Mouse (Mus musculus): ENCODE results near the gene Mboat1.

Mboat1 gene

GRCm38 (mm10) chr13:30136243-30136922 is at the start of gene Mboat1:
Gene Mboat1, plus strand, starts transcription at chr13:30136489.
- peak; percentile 71 for DNase-seq (ENCODE audit: low spot score)

- DNase-seq (ENCODE audit: low spot score), result peak; percentile 38
These were observed 43.2 kb upstream of the Mboat1 start for GRCm38 (mm10) chr13:30093086-30093485.

- DNase-seq (ENCODE audit: low spot score), result no peak
These were observed 40.4 kb upstream of the Mboat1 start for GRCm38 (mm10) chr13:30095851-30096250.

- DNase-seq (ENCODE audit: low spot score), result no peak
These were observed 39.8 kb upstream of the Mboat1 start for GRCm38 (mm10) chr13:30096536-30096935.

- no peak for DNase-seq (ENCODE audit: low spot score)
These were observed 27.2 kb upstream of the Mboat1 start for GRCm38 (mm10) chr13:30109001-30109600.

- DNase-seq (ENCODE audit: low spot score), result no peak
These were observed 20.5 kb upstream of the Mboat1 start for GRCm38 (mm10) chr13:30115792-30116191.

- peak; percentile 9 for DNase-seq (ENCODE audit: low spot score)
These were observed 787 bp downstream of the Mboat1 start for GRCm38 (mm10) chr13:30136923-30137629.

GRCm38 (mm10) chr13:30137951-30138350 is 1.7 kb downstream of the Mboat1 start:
- DNase-seq (ENCODE audit: low spot score), result peak; percentile 4

GRCm38 (mm10) chr13:30140149-30140548 is 3.9 kb downstream of the Mboat1 start:
- DNase-seq (ENCODE audit: low spot score), result no peak

- DNase-seq (ENCODE audit: low spot score), result no peak
These were observed 4.4 kb downstream of the Mboat1 start for GRCm38 (mm10) chr13:30140646-30141045.

GRCm38 (mm10) chr13:30141996-30142395 is 5.7 kb downstream of the Mboat1 start:
- DNase-seq (ENCODE audit: low spot score), result no peak

- DNase-seq (ENCODE audit: low spot score), result no peak
These were observed 10.2 kb downstream of the Mboat1 start for GRCm38 (mm10) chr13:30146468-30146867.

GRCm38 (mm10) chr13:30154264-30154663 is 18.0 kb downstream of the Mboat1 start:
- DNase-seq (ENCODE audit: low spot score), result no peak

- no peak for DNase-seq (ENCODE audit: low spot score)
These were observed 23.3 kb downstream of the Mboat1 start for GRCm38 (mm10) chr13:30159626-30160025.

- DNase-seq (ENCODE audit: low spot score), result peak; percentile 78
These were observed 27.2 kb downstream of the Mboat1 start for GRCm38 (mm10) chr13:30163521-30163920.

GRCm38 (mm10) chr13:30166138-30167090 is 30.1 kb downstream of the Mboat1 start:
- DNase-seq (ENCODE audit: low spot score), result no peak

GRCm38 (mm10) chr13:30167499-30167898 is 31.2 kb downstream of the Mboat1 start:
- DNase-seq (ENCODE audit: low spot score), result no peak

GRCm38 (mm10) chr13:30168803-30169202 is 32.5 kb downstream of the Mboat1 start:
- DNase-seq (ENCODE audit: low spot score), result no peak

- DNase-seq (ENCODE audit: low spot score), result no peak
These were observed 33.8 kb downstream of the Mboat1 start for GRCm38 (mm10) chr13:30170061-30170460.

GRCm38 (mm10) chr13:30174586-30174985 is 38.3 kb downstream of the Mboat1 start:
- no peak for DNase-seq (ENCODE audit: low spot score)

- no peak for DNase-seq (ENCODE audit: low spot score)
These were observed 41.1 kb downstream of the Mboat1 start for GRCm38 (mm10) chr13:30177356-30177755.

GRCm38 (mm10) chr13:30185549-30185948 is 49.3 kb downstream of the Mboat1 start:
- DNase-seq (ENCODE audit: low spot score), result no peak

All from retina, embryonic 14.5 days (tissue).